Mouse (Mus musculus) spleen, adult 10 weeks (tissue): Measurements from ENCODE around the gene Steap1. TPM values are rescaled to one million over a fixed set of nuclear protein-coding genes. Genes with fewer than 3 reads are reported as not detected.

Experiments used
- polyA plus RNA-seq: library from polyadenylated mRNA; stranded (reverse); fragments of 350-450 nt; fragmentation: Illumina TruSeq; extraction: RNeasy Lipid Tissue Mini Kit (QIAGEN cat#74804); gene quantifications from one replicate; pipeline ENCODE4 v1.2.3, GENCODE M21; 2015; ENCODE audit warnings: low replicate concordance; ENCODE audit not compliant: insufficient read depth

Steap1 gene
- not detected for polyA plus RNA-seq

GRCm38 (mm10) chr5:5748866-5749682 is at the start of gene Steap1:
Gene Steap1 (minus strand): TSS chr5:5749326.

DNA sequence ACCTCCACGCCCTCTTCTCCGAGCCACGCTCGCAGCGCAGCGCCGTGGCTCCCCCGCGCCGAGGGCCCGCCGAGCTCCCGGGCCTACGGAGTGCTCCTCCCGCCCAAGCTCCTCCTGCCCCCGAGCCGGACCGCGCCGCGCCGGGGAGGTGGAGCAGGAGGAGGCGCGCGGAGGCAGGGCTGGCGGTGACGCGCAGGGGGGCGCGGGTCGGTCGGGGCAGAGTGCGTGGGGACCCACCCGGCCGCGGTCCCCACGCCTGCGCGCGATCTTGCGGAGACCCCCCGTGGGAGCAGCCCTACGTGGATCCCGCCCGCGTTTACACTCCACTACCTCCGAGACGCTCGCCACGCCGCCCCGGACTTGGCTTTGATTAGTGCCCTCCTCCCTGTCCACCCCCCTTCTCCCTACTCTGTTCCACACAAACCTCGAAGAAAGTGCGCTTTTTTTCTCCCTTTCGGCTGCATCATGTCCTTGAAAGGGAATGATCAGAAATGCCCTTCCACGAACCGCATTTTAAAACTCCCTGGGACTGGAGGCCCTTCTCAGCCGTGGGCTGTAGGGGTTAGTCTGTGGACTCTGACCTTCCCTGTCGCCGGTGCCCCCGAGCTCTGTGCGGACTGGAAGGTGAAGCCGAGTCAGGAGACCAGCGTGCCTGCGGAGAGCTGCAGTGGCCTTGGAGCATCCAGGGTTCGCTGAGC is 55.0 kb downstream of the Steap1 start, which contains the start of gene Steap2:
Steap2 (minus strand) TSS at position 623 of the 698 bp plus-strand sequence.

Other genes starting within 250 kb of the Steap1 start
- 5.8 TPM for gene Cldn12, start 234.4 kb downstream of the Steap1 start, polyA plus RNA-seq
- gene Gtpbp10, start 189.8 kb downstream of the Steap1 start, polyA plus RNA-seq, result 16.6 TPM
- gene Gm8773, start 175.5 kb downstream of the Steap1 start, polyA plus RNA-seq, result 0.88 TPM
- gene Cfap69, start 85.1 kb downstream of the Steap1 start, polyA plus RNA-seq, result 0.22 TPM
- gene Steap2, start 54.7 kb downstream of the Steap1 start, polyA plus RNA-seq, result 1.0 TPM